Mouse (Mus musculus): ENCODE data around the gene Hoxa3. TPM values are rescaled to one million over a fixed set of nuclear protein-coding genes. Genes with fewer than 3 reads are reported as not detected.

Gene Hoxa3
- total and polyA plus RNA-seq, 3 experiments, result 0.55 to 1.3 (median 0.76) TPM

GRCm38 (mm10) chr6:52200073-52200750 is 12.9 kb downstream of the Hoxa3 start:
- Histone ChIP-seq H3K9ac (ENCODE audit: low read depth, low read length) (no peak overlapping the region), H3K4me1 (ENCODE audit: control insufficient read depth, insufficient read depth, low read length) (no peaks in the 10 kb centered on the region), H3K4me3 (no peak overlapping the region), H3K27ac (no peak overlapping the region), H3K36me3 (ENCODE audit: control insufficient read depth, insufficient read depth, low read length) (no peaks in the 10 kb centered on the region), H3K27me3 (ENCODE audit: control insufficient read depth, insufficient read depth, low read length) (peaks cover 26% of the 10 kb centered on the region), H3K79me2 (replicated peaks; ENCODE audit: control insufficient read depth, insufficient read depth, low read length) (no peaks in the 10 kb centered on the region)
- intact Hi-C loops (cut with DNase I), result no loop called here
- TF ChIP-seq POLR2A (IDR thresholded peaks at IDR 0.05; ENCODE audit: insufficient read depth, low read depth, low read length) (no peak), CTCF (IDR thresholded peaks at IDR 0.05) (no peak), EP300 (IDR thresholded peaks at IDR 0.05; ENCODE audit: insufficient read depth, low read depth, low read length) (no peak)
- no peak for DNase-seq
- WGBS, result 28% methylated on average over 30 of the region's 30 CpGs

- Histone ChIP-seq H3K9ac (ENCODE audit: low read depth, low read length) (no peak overlapping the region), H3K27me3 (ENCODE audit: control insufficient read depth, insufficient read depth, low read length) (peaks cover 10% of the 10 kb centered on the region), H3K79me2 (replicated peaks; ENCODE audit: control insufficient read depth, insufficient read depth, low read length) (no peaks in the 10 kb centered on the region), H3K36me3 (ENCODE audit: control insufficient read depth, insufficient read depth, low read length) (no peaks in the 10 kb centered on the region), H3K4me3 (no peak overlapping the region), H3K27ac (no peak overlapping the region), H3K4me1 (ENCODE audit: control insufficient read depth, insufficient read depth, low read length) (no peaks in the 10 kb centered on the region)
- intact Hi-C loops (cut with DNase I), result loop anchor here (2.0 to 5.0 kb wide), 2 partner anchors 194 to 320 kb away; no protein-coding TSS in a partner anchor
- WGBS, result 6% methylated on average over 10 of the region's 10 CpGs
- DNase-seq, result no peak
- TF ChIP-seq CTCF (IDR thresholded peaks at IDR 0.05) (peak; percentile 77), POLR2A (IDR thresholded peaks at IDR 0.05; ENCODE audit: insufficient read depth, low read depth, low read length) (no peak), EP300 (IDR thresholded peaks at IDR 0.05; ENCODE audit: insufficient read depth, low read depth, low read length) (peak; percentile 42; the same call in 1 of the 2 replicates)
Measured at GRCm38 (mm10) chr6:52197271-52197670, 15.9 kb downstream of the Hoxa3 start.

GRCm38 (mm10) chr6:52196811-52197210 is 16.3 kb downstream of the Hoxa3 start:
- Histone ChIP-seq H3K27me3 (ENCODE audit: control insufficient read depth, insufficient read depth, low read length) (peaks cover 11% of the 10 kb centered on the region), H3K36me3 (ENCODE audit: control insufficient read depth, insufficient read depth, low read length) (no peaks in the 10 kb centered on the region), H3K27ac (no peak overlapping the region), H3K79me2 (replicated peaks; ENCODE audit: control insufficient read depth, insufficient read depth, low read length) (no peaks in the 10 kb centered on the region), H3K9ac (ENCODE audit: low read depth, low read length) (no peak overlapping the region), H3K4me3 (no peak overlapping the region), H3K4me1 (ENCODE audit: control insufficient read depth, insufficient read depth, low read length) (no peaks in the 10 kb centered on the region)
- no peak for DNase-seq
- intact Hi-C loops (cut with DNase I), result loop anchor here (2.0 to 5.0 kb wide), 2 partner anchors 194 to 320 kb away; no protein-coding TSS in a partner anchor
- TF ChIP-seq CTCF (IDR thresholded peaks at IDR 0.05), result no peak
- no peak for TF ChIP-seq POLR2A (IDR thresholded peaks at IDR 0.05; ENCODE audit: insufficient read depth, low read depth, low read length)
- no peak for TF ChIP-seq EP300 (IDR thresholded peaks at IDR 0.05; ENCODE audit: insufficient read depth, low read depth, low read length)
- WGBS, result 22% methylated on average over 9 of the region's 9 CpGs

- DNase-seq, result no peak
- Histone ChIP-seq H3K4me3 (no peak overlapping the region), H3K27me3 (ENCODE audit: control insufficient read depth, insufficient read depth, low read length) (peaks cover 15% of the 10 kb centered on the region), H3K36me3 (ENCODE audit: control insufficient read depth, insufficient read depth, low read length) (no peaks in the 10 kb centered on the region), H3K9ac (ENCODE audit: low read depth, low read length) (no peak overlapping the region), H3K27ac (no peak overlapping the region), H3K79me2 (replicated peaks; ENCODE audit: control insufficient read depth, insufficient read depth, low read length) (no peaks in the 10 kb centered on the region), H3K4me1 (ENCODE audit: control insufficient read depth, insufficient read depth, low read length) (no peaks in the 10 kb centered on the region)
- TF ChIP-seq POLR2A (IDR thresholded peaks at IDR 0.05; ENCODE audit: insufficient read depth, low read depth, low read length) (no peak), CTCF (IDR thresholded peaks at IDR 0.05) (no peak), EP300 (IDR thresholded peaks at IDR 0.05; ENCODE audit: insufficient read depth, low read depth, low read length) (no peak)
- 21% methylated on average over 10 of the region's 10 CpGs for WGBS
- intact Hi-C loops (cut with DNase I), result loop anchor here (5.0 kb wide), 2 partner anchors 107 to 317 kb away; no protein-coding TSS in a partner anchor
Measured at GRCm38 (mm10) chr6:52194690-52195089, 18.4 kb downstream of the Hoxa3 start.

- H3K4me1 ChIP-seq (ENCODE audit: control insufficient read depth, insufficient read depth, low read length), result no peaks in the 10 kb centered on the region
Measured at GRCm38 (mm10) chr6:52191860-52192550, 21.1 kb downstream of the Hoxa3 start.

More at GRCm38 (mm10) chr6:52191860-52192550, 21.1 kb downstream of the Hoxa3 start:
- Histone ChIP-seq H3K36me3 (ENCODE audit: control insufficient read depth, insufficient read depth, low read length) (no peaks in the 10 kb centered on the region), H3K27me3 (ENCODE audit: control insufficient read depth, insufficient read depth, low read length) (peaks cover 15% of the 10 kb centered on the region), H3K27ac (peak overlapping the region; percentile 52; the same call in 1 of the 2 replicates), H3K9ac (ENCODE audit: low read depth, low read length) (peak overlapping the region; percentile 34; the same call in 1 of the 2 replicates), H3K4me3 (peak overlapping the region; percentile 55), H3K79me2 (replicated peaks; ENCODE audit: control insufficient read depth, insufficient read depth, low read length) (no peaks in the 10 kb centered on the region)
- peak; percentile 84 to 86 for DNase-seq
- intact Hi-C loops (cut with DNase I), result loop anchor here (2.0 to 5.0 kb wide), 2 partner anchors 33 to 105 kb away; partner anchors contain the start of gene Hoxa1
- 2% methylated on average over 36 of the region's 55 CpGs for WGBS
- TF ChIP-seq EP300 (IDR thresholded peaks at IDR 0.05; ENCODE audit: insufficient read depth, low read depth, low read length) (no peak), POLR2A (IDR thresholded peaks at IDR 0.05; ENCODE audit: insufficient read depth, low read depth, low read length) (peak; percentile 21; the same call in 1 of the 2 replicates)

Measured in heart, adult 2 months (tissue).